Mouse (Mus musculus): ENCODE measurements around the gene Ptpn21. TPM values are rescaled to one million over a fixed set of nuclear protein-coding genes. Genes with fewer than 3 reads are reported as not detected.

Gene Ptpn21
- polyA plus RNA-seq (2014; fragmentation: Nextera tagmentation; extraction: Ambion mirVana) = 6.0 and 6.4 TPM in 2 replicates

GRCm38 (mm10) chr12:98736951-98737800 is at the start of gene Ptpn21:
Gene Ptpn21, minus strand, starts transcription at chr12:98737405.
- H3K27ac ChIP-seq (ENCODE audit: low read depth, low read length) = no peak within 1 kb of the TSS
- WGBS = under 1% methylated on average over 67 of the region's 75 CpGs

GRCm38 (mm10) chr12:98784251-98784650 is 47.0 kb upstream of the Ptpn21 start:
- Histone ChIP-seq H3K9ac (ENCODE audit: low read depth, low read length) (no peak overlapping the region), H3K4me1 (replicated peaks; ENCODE audit: control insufficient read depth, insufficient read depth, low read length) (no peaks in the 10 kb centered on the region), H3K9me3 (ENCODE audit: control insufficient read depth, low read length) (no peaks in the 10 kb centered on the region), H3K4me3 (ENCODE audit: low read depth, low read length) (no peak overlapping the region), H3K27me3 (ENCODE audit: control insufficient read depth, insufficient read depth, low read length) (no peaks in the 10 kb centered on the region), H3K27ac (ENCODE audit: low read depth, low read length) (no peak overlapping the region), H3K4me2 (replicated peaks; ENCODE audit: low read depth, low read length) (no peak overlapping the region), H3K36me3 (ENCODE audit: control insufficient read depth, insufficient read depth, low read length) (peaks cover 20% of the 10 kb centered on the region)
- ATAC-seq (ENCODE audit: low FRiP score) = no peak
- 93% methylated on average over 1 of the region's 1 CpGs for WGBS
- no peak for DNase-seq (ENCODE audit: low spot score)

More at GRCm38 (mm10) chr12:98736951-98737800, at the start of gene Ptpn21:
- Histone ChIP-seq H3K4me3 (ENCODE audit: low read depth, low read length) (peak within 1 kb of the TSS; percentile 66), H3K36me3 (ENCODE audit: control insufficient read depth, insufficient read depth, low read length) (no peaks in the 10 kb centered on the region), H3K9me3 (ENCODE audit: control insufficient read depth, low read length) (no peaks in the 10 kb centered on the region), H3K4me1 (replicated peaks; ENCODE audit: control insufficient read depth, insufficient read depth, low read length) (peaks cover 3% of the 10 kb centered on the region), H3K27me3 (ENCODE audit: control insufficient read depth, insufficient read depth, low read length) (peaks cover 5% of the 10 kb centered on the region; the same call in 1 of the 2 replicates), H3K4me2 (replicated peaks; ENCODE audit: low read depth, low read length) (peak within 1 kb of the TSS; percentile 91), H3K9ac (ENCODE audit: low read depth, low read length) (peak within 1 kb of the TSS; percentile 87)
- ATAC-seq (ENCODE audit: low FRiP score) = peak; percentile 60
- peak; percentile 69 for DNase-seq (ENCODE audit: low spot score)

DNA sequence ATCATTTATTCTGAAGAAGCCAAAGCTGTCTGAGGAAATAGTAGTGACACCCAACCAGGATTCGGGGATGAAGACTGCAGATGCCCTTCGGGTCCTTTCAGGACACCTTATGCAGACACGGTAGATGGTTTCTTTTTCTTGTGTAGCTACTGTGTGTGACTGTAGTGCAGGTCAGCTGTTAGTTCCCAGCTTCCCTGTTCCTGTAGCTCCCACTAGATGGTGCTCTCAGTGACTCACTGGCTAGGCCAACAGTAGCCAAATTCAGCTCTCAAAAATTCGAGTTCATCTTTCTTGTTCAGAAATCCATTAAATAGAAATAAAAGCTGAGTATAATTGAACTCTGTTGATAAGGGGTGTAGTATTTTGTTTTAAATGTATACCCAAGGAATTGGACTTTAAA is 41.9 kb upstream of the Ptpn21 start:
- Histone ChIP-seq H3K9ac (ENCODE audit: low read depth, low read length) (no peak overlapping the region), H3K27me3 (ENCODE audit: control insufficient read depth, insufficient read depth, low read length) (no peaks in the 10 kb centered on the region), H3K36me3 (ENCODE audit: control insufficient read depth, insufficient read depth, low read length) (peaks cover 16% of the 10 kb centered on the region), H3K4me2 (replicated peaks; ENCODE audit: low read depth, low read length) (no peak overlapping the region), H3K27ac (ENCODE audit: low read depth, low read length) (no peak overlapping the region), H3K4me1 (replicated peaks; ENCODE audit: control insufficient read depth, insufficient read depth, low read length) (no peaks in the 10 kb centered on the region), H3K9me3 (ENCODE audit: control insufficient read depth, low read length) (no peaks in the 10 kb centered on the region), H3K4me3 (ENCODE audit: low read depth, low read length) (no peak overlapping the region)
- DNase-seq (ENCODE audit: low spot score) = peak; percentile 41
- WGBS = 86% methylated on average over 4 of the region's 4 CpGs
- ATAC-seq (ENCODE audit: low FRiP score) = no peak

- H3K9me3 ChIP-seq (ENCODE audit: control insufficient read depth, low read length) = no peaks in the 10 kb centered on the region
- whole genome bisulfite sequencing = 88% methylated on average over 3 of the region's 3 CpGs
- H3K4me1 ChIP-seq (replicated peaks; ENCODE audit: control insufficient read depth, insufficient read depth, low read length) = no peaks in the 10 kb centered on the region
- no peak overlapping the region for H3K4me3 ChIP-seq (ENCODE audit: low read depth, low read length)
- H3K27me3 ChIP-seq (ENCODE audit: control insufficient read depth, insufficient read depth, low read length) = no peaks in the 10 kb centered on the region
- ATAC-seq (ENCODE audit: low FRiP score) = no peak
- no peak overlapping the region for H3K27ac ChIP-seq (ENCODE audit: low read depth, low read length)
- no peak overlapping the region for H3K4me2 ChIP-seq (replicated peaks; ENCODE audit: low read depth, low read length)
- DNase-seq (ENCODE audit: low spot score) = no peak
- H3K36me3 ChIP-seq (ENCODE audit: control insufficient read depth, insufficient read depth, low read length) = peaks cover 14% of the 10 kb centered on the region
- no peak overlapping the region for H3K9ac ChIP-seq (ENCODE audit: low read depth, low read length)
Measured at GRCm38 (mm10) chr12:98777509-98777908, 40.3 kb upstream of the Ptpn21 start.

GRCm38 (mm10) chr12:98766241-98766640 is 29.0 kb upstream of the Ptpn21 start:
- no peak for DNase-seq (ENCODE audit: low spot score)
- H3K36me3 ChIP-seq (ENCODE audit: control insufficient read depth, insufficient read depth, low read length) = peaks cover 9% of the 10 kb centered on the region; the same call in 1 of the 2 replicates

GRCm38 (mm10) chr12:98759700-98760099 is 22.5 kb upstream of the Ptpn21 start:
- H3K4me3 ChIP-seq (ENCODE audit: low read depth, low read length) = no peak overlapping the region
- H3K36me3 ChIP-seq (ENCODE audit: control insufficient read depth, insufficient read depth, low read length) = peaks cover 18% of the 10 kb centered on the region
- DNase-seq (ENCODE audit: low spot score) (no peak), ATAC-seq (ENCODE audit: low FRiP score) (no peak)
- H3K4me1 ChIP-seq (replicated peaks; ENCODE audit: control insufficient read depth, insufficient read depth, low read length) = no peaks in the 10 kb centered on the region
- H3K27ac ChIP-seq (ENCODE audit: low read depth, low read length) = no peak overlapping the region
- no peaks in the 10 kb centered on the region for H3K9me3 ChIP-seq (ENCODE audit: control insufficient read depth, low read length)
- H3K27me3 ChIP-seq (ENCODE audit: control insufficient read depth, insufficient read depth, low read length) = no peaks in the 10 kb centered on the region
- no peak overlapping the region for H3K4me2 ChIP-seq (replicated peaks; ENCODE audit: low read depth, low read length)
- no peak overlapping the region for H3K9ac ChIP-seq (ENCODE audit: low read depth, low read length)
- WGBS = 95% methylated on average over 6 of the region's 6 CpGs

More at GRCm38 (mm10) chr12:98766241-98766640, 29.0 kb upstream of the Ptpn21 start:
- Histone ChIP-seq H3K9ac (ENCODE audit: low read depth, low read length) (no peak overlapping the region), H3K4me2 (replicated peaks; ENCODE audit: low read depth, low read length) (no peak overlapping the region), H3K4me1 (replicated peaks; ENCODE audit: control insufficient read depth, insufficient read depth, low read length) (no peaks in the 10 kb centered on the region), H3K9me3 (ENCODE audit: control insufficient read depth, low read length) (no peaks in the 10 kb centered on the region), H3K27ac (ENCODE audit: low read depth, low read length) (no peak overlapping the region), H3K27me3 (ENCODE audit: control insufficient read depth, insufficient read depth, low read length) (no peaks in the 10 kb centered on the region), H3K4me3 (ENCODE audit: low read depth, low read length) (no peak overlapping the region)
- no peak for ATAC-seq (ENCODE audit: low FRiP score)
- WGBS = 97% methylated on average over 2 of the region's 2 CpGs

GRCm38 (mm10) chr12:98757636-98758035 is 20.4 kb upstream of the Ptpn21 start:
- no peak overlapping the region for H3K27ac ChIP-seq (ENCODE audit: low read depth, low read length)
- peaks cover 14% of the 10 kb centered on the region for H3K36me3 ChIP-seq (ENCODE audit: control insufficient read depth, insufficient read depth, low read length)
- DNase-seq (ENCODE audit: low spot score) (no peak), ATAC-seq (ENCODE audit: low FRiP score) (no peak)
- H3K4me2 ChIP-seq (replicated peaks; ENCODE audit: low read depth, low read length) = no peak overlapping the region
- H3K9me3 ChIP-seq (ENCODE audit: control insufficient read depth, low read length) = no peaks in the 10 kb centered on the region
- no peak overlapping the region for H3K4me3 ChIP-seq (ENCODE audit: low read depth, low read length)
- 86% methylated on average over 6 of the region's 6 CpGs for WGBS
- no peaks in the 10 kb centered on the region for H3K27me3 ChIP-seq (ENCODE audit: control insufficient read depth, insufficient read depth, low read length)
- H3K9ac ChIP-seq (ENCODE audit: low read depth, low read length) = no peak overlapping the region
- H3K4me1 ChIP-seq (replicated peaks; ENCODE audit: control insufficient read depth, insufficient read depth, low read length) = no peaks in the 10 kb centered on the region

GRCm38 (mm10) chr12:98747380-98747753 is 10.2 kb upstream of the Ptpn21 start:
- H3K4me2 ChIP-seq (replicated peaks; ENCODE audit: low read depth, low read length) = peak overlapping the region; percentile 62
- no peaks in the 10 kb centered on the region for H3K9me3 ChIP-seq (ENCODE audit: control insufficient read depth, low read length)
- peak overlapping the region; percentile 88 for H3K27ac ChIP-seq (ENCODE audit: low read depth, low read length)
- H3K36me3 ChIP-seq (ENCODE audit: control insufficient read depth, insufficient read depth, low read length) = no peaks in the 10 kb centered on the region
- peak overlapping the region; percentile 92 for H3K9ac ChIP-seq (ENCODE audit: low read depth, low read length)
- 3% methylated on average over 9 of the region's 14 CpGs for WGBS
- no peaks in the 10 kb centered on the region for H3K27me3 ChIP-seq (ENCODE audit: control insufficient read depth, insufficient read depth, low read length)
- no peaks in the 10 kb centered on the region for H3K4me1 ChIP-seq (replicated peaks; ENCODE audit: control insufficient read depth, insufficient read depth, low read length)
- H3K4me3 ChIP-seq (ENCODE audit: low read depth, low read length) = peak overlapping the region; percentile 92
- DNase-seq (ENCODE audit: low spot score) = peak; percentile 42
- ATAC-seq (ENCODE audit: low FRiP score) = peak; percentile 63

All from hindbrain, embryonic 11.5 days (tissue).